Comparison of ENCODE assay signal across 26 mouse cellular contexts in genomic region chr5:144334010-144334409, GRCm38 (mm10). TPM values are rescaled to one million over a fixed set of nuclear protein-coding genes. Genes with fewer than 3 reads are reported as not detected.
DNase-seq lines count a peak whose midpoint lies in the region; ATAC-seq and TF ChIP-seq lines count a peak whose summit lies in the region.
"Had no signal": no experiment of that assay in that cellular context is flagged by ENCODE, and none has a peak within 500 bp of the region (broad histone marks: within the 10 kb centered on the region; RNA-seq: fewer than 3 reads in every experiment).

No protein-coding gene starts in this region.

- no peak overlapping the region for H3K27ac ChIP-seq in kidney, adult 2 months (ENCODE audit: insufficient read depth, low read depth, low read length)
- H3K27ac ChIP-seq in kidney, embryonic 16.5 days (ENCODE audit: low read length): no peak overlapping the region
- H3K27ac ChIP-seq in lung, postnatal 0 days (ENCODE audit: low read length): no peak overlapping the region
- H3K27ac ChIP-seq: embryonic facial prominence, embryonic 10.5 days; embryonic facial prominence, embryonic 13.5 days; forebrain, embryonic 12.5 days; forebrain, embryonic 15.5 days; heart, adult 2 months; heart, embryonic 10.5 days; heart, embryonic 13.5 days; hindbrain, embryonic 12.5 days; hindbrain, embryonic 15.5 days had no signal

- no peak for TF ChIP-seq CTCF in kidney, adult 2 months (conservative IDR thresholded peaks at IDR 0.05; ENCODE audit: insufficient read depth, insufficient read length, low read depth, low read length)
- TF ChIP-seq CTCF in lung, postnatal 0 days (IDR thresholded peaks at IDR 0.05): no peak

- WGBS in kidney, adult 2 months: 72% methylated on average over 11 of the region's 11 CpGs
- WGBS in kidney, embryonic 16.5 days: 86% methylated on average over 11 of the region's 11 CpGs
- WGBS in lung, postnatal 0 days: 67% methylated on average over 11 of the region's 11 CpGs

- H3K9me3 ChIP-seq in kidney, embryonic 16.5 days (ENCODE audit: low read length): no peaks in the 10 kb centered on the region
- H3K9me3 ChIP-seq in lung, postnatal 0 days (ENCODE audit: low read length): no peaks in the 10 kb centered on the region
- H3K9me3 ChIP-seq: embryonic facial prominence, embryonic 10.5 days; embryonic facial prominence, embryonic 13.5 days; forebrain, embryonic 12.5 days; forebrain, embryonic 15.5 days; heart, embryonic 10.5 days; heart, embryonic 13.5 days; hindbrain, embryonic 12.5 days; hindbrain, embryonic 15.5 days had no signal

- H3K4me2 ChIP-seq in kidney, embryonic 16.5 days (replicated peaks; ENCODE audit: low read depth, low read length): no peak overlapping the region
- H3K4me2 ChIP-seq in lung, postnatal 0 days (replicated peaks; ENCODE audit: low read depth, low read length): no peak overlapping the region
- H3K4me2 ChIP-seq: embryonic facial prominence, embryonic 13.5 days; forebrain, embryonic 12.5 days; forebrain, embryonic 15.5 days; heart, embryonic 13.5 days; hindbrain, embryonic 12.5 days; hindbrain, embryonic 15.5 days had no signal

- H3K4me3 ChIP-seq in kidney, adult 2 months (ENCODE audit: insufficient read depth, low read depth, low read length): no peak overlapping the region
- no peak overlapping the region for H3K4me3 ChIP-seq in kidney, embryonic 16.5 days (ENCODE audit: low read length)
- no peak overlapping the region for H3K4me3 ChIP-seq in lung, postnatal 0 days (ENCODE audit: low read depth, low read length)
- H3K4me3 ChIP-seq: embryonic facial prominence, embryonic 10.5 days; embryonic facial prominence, embryonic 13.5 days; erythroblast, embryonic 14.5 days; forebrain, embryonic 12.5 days; forebrain, embryonic 15.5 days; heart, adult 2 months; heart, embryonic 10.5 days; heart, embryonic 13.5 days; hindbrain, embryonic 12.5 days; hindbrain, embryonic 15.5 days had no signal

- TF ChIP-seq EP300 in lung, postnatal 0 days (IDR thresholded peaks at IDR 0.05): no peak

- DNase-seq in kidney, adult 2 months: peak; percentile 23
- DNase-seq in lung, postnatal 0 days (ENCODE audit: low spot score): peak; percentile 69
- DNase-seq in lung, postnatal 14 days: no peak
- DNase-seq in lung, postnatal 25 days (ENCODE audit: low spot score): peak; percentile 74
- peak; percentile 24 to 48 for DNase-seq in lung, postnatal 4 days
- no peak for DNase-seq in right cerebral cortex, postnatal 36 days (ENCODE audit: low spot score in 2 of 2)
- DNase-seq: adrenal gland, adult 2 months; adrenal gland, postnatal 14 days; cerebellum, adult 11 months; cerebellum, adult 2 months; cerebellum, adult 9-11 months; cerebellum, postnatal 25 days; embryo, embryonic 11 days; gastrocnemius, postnatal 25 days; heart, adult 2 months had no signal

- H3K36me3 ChIP-seq in kidney, adult 2 months (ENCODE audit: control insufficient read depth, insufficient read depth, low read length): no peaks in the 10 kb centered on the region
- no peaks in the 10 kb centered on the region for H3K36me3 ChIP-seq in kidney, embryonic 16.5 days (ENCODE audit: insufficient read depth, low read length)
- no peaks in the 10 kb centered on the region for H3K36me3 ChIP-seq in lung, postnatal 0 days (ENCODE audit: insufficient read depth, low read length)
- H3K36me3 ChIP-seq: embryonic facial prominence, embryonic 10.5 days; embryonic facial prominence, embryonic 13.5 days; forebrain, embryonic 12.5 days; forebrain, embryonic 15.5 days; heart, embryonic 10.5 days; heart, embryonic 13.5 days; hindbrain, embryonic 12.5 days; hindbrain, embryonic 15.5 days had no signal

- ATAC-seq in kidney, embryonic 16.5 days (ENCODE audit: low FRiP score, low TSS enrichment): no peak
- ATAC-seq in lung, postnatal 0 days: peak; percentile 65
- ATAC-seq: CD4-positive, CD25-positive, alpha-beta regulatory T cell, adult 4 months; forebrain, embryonic 15.5 days had no signal

- H3K4me1 ChIP-seq in kidney, adult 2 months (ENCODE audit: control insufficient read depth, insufficient read depth, low read length): no peaks in the 10 kb centered on the region; the same call in 1 of the 2 replicates
- peaks cover 6% of the 10 kb centered on the region; the same call in 1 of the 2 replicates for H3K4me1 ChIP-seq in kidney, embryonic 16.5 days (ENCODE audit: insufficient read depth, low read length)
- H3K4me1 ChIP-seq in lung, postnatal 0 days (ENCODE audit: insufficient read depth, low read depth, low read length): no peaks in the 10 kb centered on the region; the same call in 1 of the 2 replicates
- H3K4me1 ChIP-seq: embryonic facial prominence, embryonic 13.5 days; forebrain, embryonic 12.5 days; forebrain, embryonic 15.5 days; hindbrain, embryonic 12.5 days; hindbrain, embryonic 15.5 days had no signal

- no peaks in the 10 kb centered on the region for H3K27me3 ChIP-seq in kidney, adult 2 months (replicated peaks; ENCODE audit: control insufficient read depth, insufficient read depth, low read length)
- H3K27me3 ChIP-seq in kidney, embryonic 16.5 days (ENCODE audit: insufficient read depth, low read length): no peaks in the 10 kb centered on the region
- H3K27me3 ChIP-seq in lung, postnatal 0 days (replicated peaks; ENCODE audit: insufficient read depth, low read length): no peaks in the 10 kb centered on the region
- H3K27me3 ChIP-seq: embryonic facial prominence, embryonic 13.5 days; forebrain, embryonic 12.5 days; forebrain, embryonic 15.5 days; heart, embryonic 13.5 days; hindbrain, embryonic 12.5 days; hindbrain, embryonic 15.5 days had no signal

- TF ChIP-seq POLR2A in kidney, adult 2 months (IDR thresholded peaks at IDR 0.05; ENCODE audit: low read depth, low read length): no peak

- no peak overlapping the region for H3K9ac ChIP-seq in kidney, embryonic 16.5 days (replicated peaks; ENCODE audit: low read length)
- no peak overlapping the region for H3K9ac ChIP-seq in lung, postnatal 0 days (replicated peaks; ENCODE audit: low read depth)
- H3K9ac ChIP-seq: embryonic facial prominence, embryonic 13.5 days; forebrain, embryonic 12.5 days; forebrain, embryonic 15.5 days; heart, embryonic 13.5 days; hindbrain, embryonic 12.5 days; hindbrain, embryonic 15.5 days had no signal

RNA-seq across cellular contexts. Expression of gene Baiap2l1, which starts 23.9 kb away (rescaled TPM):
- 10.7 and 10.8 TPM in 2 replicates for polyA plus RNA-seq in kidney, adult 2 months (2012; rRNA removed)
- 14.8 and 15.3 TPM in 2 replicates for polyA plus RNA-seq in kidney, embryonic 16.5 days (2015; fragmentation: Nextera tagmentation; extraction: Ambion mirVana)
- 18.3 and 21.5 TPM in 2 replicates for polyA plus RNA-seq in lung, postnatal 0 days (2015; fragmentation: Nextera tagmentation; extraction: Ambion mirVana)
- polyA plus RNA-seq: erythroblast, embryonic 14.5 days had no signal

Comparison
In these comparisons a context has a peak if more than half of its experiments do, and no peak if none do; other contexts are left out.
1. DNase-seq: peak in kidney, adult 2 months (single experiment), lung, postnatal 0 days (single experiment), lung, postnatal 25 days (single experiment) and lung, postnatal 4 days (2 of 2); none in lung, postnatal 14 days (single experiment) and right cerebral cortex, postnatal 36 days (0 of 2).